Mouse (Mus musculus) embryonic facial prominence, embryonic 11.5 days (tissue): ENCODE measurements around the gene Dennd2a. TPM values are rescaled to one million over a fixed set of nuclear protein-coding genes. Genes with fewer than 3 reads are reported as not detected.
"Not testable (repeated sequence)": the region's sequence is repeated elsewhere in the genome, so short reads cannot be mapped to it uniquely, and the experiment has no call there.

Source experiments
- ATAC-seq: fragments of 200-750 bp; cut with Nextera tagmentation; replicated peaks from 2 replicates; pipeline ENCODE4 v1.8.0; 2017; ENCODE audit warnings: low read depth; ENCODE audit not compliant: insufficient number of reproducible peaks, low FRiP score, low TSS enrichment
- DNase-seq: peaks from one replicate; pipeline ENCODE4 v3.0.0-alpha.2; 2015; ENCODE audit warnings: low spot score
- H3K27ac ChIP-seq: fragments of 300-500 bp; sonication (generic); replicated peaks from 2 replicates; pipeline ENCODE4 v1.5.1; 2014; ENCODE audit warnings: mild to moderate bottlenecking, low read depth, low read length, control low read depth
- H3K27me3 ChIP-seq: fragments of 300-500 bp; sonication (generic); 2 replicates; pipeline ENCODE4 v1.6.1; 2014; ENCODE audit warnings: mild to moderate bottlenecking, low read length, moderate library complexity, mixed read lengths; ENCODE audit not compliant: control insufficient read depth, insufficient read depth
- H3K36me3 ChIP-seq: fragments of 300-500 bp; sonication (generic); replicated peaks from 2 replicates; pipeline ENCODE4 v1.6.1; 2014; ENCODE audit warnings: low read depth, mild to moderate bottlenecking, low read length, moderate library complexity, mixed read lengths; ENCODE audit not compliant: control insufficient read depth, insufficient read depth
- H3K4me1 ChIP-seq: fragments of 300-500 bp; sonication (generic); 2 replicates; pipeline ENCODE4 v1.6.1; 2014; ENCODE audit warnings: low read length, mixed read lengths; ENCODE audit not compliant: control insufficient read depth, insufficient read depth
- H3K4me2 ChIP-seq: fragments of 300-500 bp; sonication (generic); 2 replicates; pipeline ENCODE4 v1.6.1; 2014; ENCODE audit warnings: low read depth, mild to moderate bottlenecking, control low read depth, low read length, moderate library complexity
- H3K4me3 ChIP-seq: fragments of 300-500 bp; sonication (generic); 2 replicates; pipeline ENCODE4 v1.5.1; 2014; ENCODE audit warnings: low read depth, low read length, control low read depth
- H3K9ac ChIP-seq: fragments of 300-500 bp; sonication (generic); replicated peaks from 2 replicates; pipeline ENCODE4 v1.6.1; 2014; ENCODE audit warnings: mild to moderate bottlenecking, control low read depth, low read length
- H3K9me3 ChIP-seq: fragments of 300-500 bp; sonication (generic); replicated peaks from 2 replicates; pipeline ENCODE4 v1.6.1; 2016; ENCODE audit warnings: mild to moderate bottlenecking, low read length, inconsistent platforms, mixed read lengths; ENCODE audit not compliant: control insufficient read depth
- WGBS: fragments of 180-500 bp; shearing (Covaris S2); extraction: QIAGEN DNeasy Blood & Tissue Kit; methylation state at CpG from one replicate; pipeline ENCODE4 v1.1.7; 2014; 5-methylcytosine and 5-hydroxymethylcytosine counted together
- polyA plus RNA-seq: library from polyadenylated mRNA; unstranded; fragments of >200 nt; fragmentation: Nextera tagmentation; extraction: Ambion mirVana; gene quantifications from 2 replicates; pipeline ENCODE4 v1.2.1, GENCODE M21; 2014

Dennd2a gene
- polyA plus RNA-seq, 1 experiment from 2014 or later, result 27.4 TPM

DNA sequence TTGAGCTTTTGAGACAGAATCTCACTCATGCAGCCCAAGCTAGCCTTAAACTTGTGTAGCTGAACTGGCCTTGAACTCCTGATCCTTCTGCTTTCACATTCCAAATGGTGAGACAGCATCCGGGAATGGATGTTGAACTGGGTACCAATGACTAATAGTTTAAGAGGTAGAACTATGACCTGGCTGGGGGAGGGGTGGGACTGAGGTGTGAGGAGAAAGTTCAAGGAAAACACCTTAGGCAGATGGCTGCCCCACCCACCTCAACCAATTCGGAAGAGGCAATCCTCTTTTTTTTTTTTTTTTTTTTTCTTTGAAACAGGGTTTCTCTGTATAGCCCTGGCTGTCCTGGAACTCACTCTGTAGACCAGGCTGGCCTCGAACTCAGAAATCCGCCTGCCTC lies 130.9 kb downstream of the Dennd2a start:
- Histone ChIP-seq H3K4me2 (no peak overlapping the region), H3K4me3 (no peak overlapping the region), H3K9ac (no peak overlapping the region), H3K4me1 (no peaks in the 10 kb centered on the region), H3K27me3 (no peaks in the 10 kb centered on the region), H3K36me3 (no peaks in the 10 kb centered on the region), H3K9me3 (no peaks in the 10 kb centered on the region), H3K27ac (no peak overlapping the region)
- DNase-seq (no peak), ATAC-seq (no peak)
- WGBS, result 88% methylated on average over 4 of the region's 4 CpGs

DNA sequence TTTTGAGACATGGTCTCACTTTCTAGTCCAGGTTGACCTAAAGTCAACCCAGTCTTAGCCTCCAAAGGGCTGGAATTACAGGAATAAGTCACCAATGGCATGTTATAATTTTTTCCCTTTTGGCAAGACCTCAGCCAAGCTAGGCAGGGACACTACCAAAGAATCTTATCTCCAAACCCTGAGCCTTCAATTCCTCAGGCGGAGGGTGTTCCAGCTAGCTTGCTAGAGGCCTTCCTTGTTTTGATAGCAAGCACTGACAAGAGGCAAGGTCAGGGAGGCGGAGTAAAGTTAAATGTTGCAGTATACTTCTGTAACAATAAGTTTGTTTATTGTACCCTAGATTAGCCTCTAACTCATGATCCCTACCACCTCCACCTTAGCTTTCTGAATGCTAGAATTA lies 132.5 kb downstream of the Dennd2a start:
- no peaks in the 10 kb centered on the region for H3K9me3 ChIP-seq
- WGBS, result 85% methylated on average over 2 of the region's 2 CpGs
- H3K27me3 ChIP-seq, result no peaks in the 10 kb centered on the region
- no peaks in the 10 kb centered on the region for H3K4me1 ChIP-seq
- no peak overlapping the region for H3K4me2 ChIP-seq
- H3K36me3 ChIP-seq, result no peaks in the 10 kb centered on the region
- ATAC-seq (no peak), DNase-seq (no peak)
- no peak overlapping the region for H3K27ac ChIP-seq
- no peak overlapping the region for H3K9ac ChIP-seq
- H3K4me3 ChIP-seq, result no peak overlapping the region

DNA sequence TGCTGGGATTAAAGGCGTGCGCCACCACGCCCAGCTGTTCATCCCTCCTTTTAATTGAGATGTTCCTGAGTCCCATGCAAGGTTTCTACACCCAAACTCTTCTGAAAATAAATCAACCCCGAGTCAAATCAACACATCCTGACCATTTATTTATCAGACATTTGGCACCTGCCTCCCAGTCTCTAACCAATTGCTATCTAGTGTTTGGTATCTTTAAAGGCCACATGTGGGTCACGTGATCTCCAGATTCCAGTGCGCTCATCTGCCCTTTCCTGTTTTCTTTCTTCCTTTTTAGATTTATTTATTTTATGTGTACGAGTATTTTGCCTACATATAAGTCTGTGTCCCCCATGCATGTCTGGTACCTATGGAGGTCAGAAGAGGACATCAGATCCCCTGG lies 134.0 kb downstream of the Dennd2a start:
- Histone ChIP-seq H3K36me3 (no peaks in the 10 kb centered on the region), H3K27me3 (no peaks in the 10 kb centered on the region), H3K4me1 (no peaks in the 10 kb centered on the region), H3K4me2 (no peak overlapping the region), H3K9me3 (no peaks in the 10 kb centered on the region), H3K9ac (no peak overlapping the region), H3K4me3 (no peak overlapping the region), H3K27ac (no peak overlapping the region)
- DNase-seq (no peak), ATAC-seq (no peak)
- WGBS, result 89% methylated on average over 7 of the region's 7 CpGs

DNA sequence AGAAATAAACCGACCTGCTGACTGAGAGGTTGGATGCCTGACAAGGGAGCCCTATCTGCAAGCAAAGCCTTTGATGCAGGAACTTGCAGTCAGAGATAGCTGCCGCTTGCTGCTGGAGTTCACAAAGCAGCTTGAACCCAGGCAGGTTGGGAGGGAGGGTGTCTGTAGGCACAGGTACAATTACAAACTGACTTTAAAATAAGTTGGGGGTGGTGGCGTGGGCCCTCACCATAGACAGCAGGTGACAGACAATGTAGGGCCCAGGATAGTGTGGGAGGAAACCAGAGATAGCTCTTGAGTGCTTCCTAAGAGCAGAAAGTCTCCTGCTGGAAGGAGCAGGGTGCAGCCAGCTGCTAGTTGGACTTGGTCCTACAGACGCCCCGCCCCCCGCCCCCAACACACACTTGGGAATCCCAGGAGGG lies 134.5 kb downstream of the Dennd2a start:
- H3K27ac ChIP-seq, result no peak overlapping the region
- ATAC-seq, result no peak
- no peak overlapping the region for H3K9ac ChIP-seq
- no peaks in the 10 kb centered on the region for H3K36me3 ChIP-seq
- no peak overlapping the region for H3K4me2 ChIP-seq
- DNase-seq, result no peak
- H3K27me3 ChIP-seq, result peaks cover 3% of the 10 kb centered on the region
- H3K4me1 ChIP-seq, result no peaks in the 10 kb centered on the region
- no peak overlapping the region for H3K4me3 ChIP-seq
- H3K9me3 ChIP-seq, result no peaks in the 10 kb centered on the region
- 62% methylated on average over 6 of the region's 6 CpGs for WGBS

DNA sequence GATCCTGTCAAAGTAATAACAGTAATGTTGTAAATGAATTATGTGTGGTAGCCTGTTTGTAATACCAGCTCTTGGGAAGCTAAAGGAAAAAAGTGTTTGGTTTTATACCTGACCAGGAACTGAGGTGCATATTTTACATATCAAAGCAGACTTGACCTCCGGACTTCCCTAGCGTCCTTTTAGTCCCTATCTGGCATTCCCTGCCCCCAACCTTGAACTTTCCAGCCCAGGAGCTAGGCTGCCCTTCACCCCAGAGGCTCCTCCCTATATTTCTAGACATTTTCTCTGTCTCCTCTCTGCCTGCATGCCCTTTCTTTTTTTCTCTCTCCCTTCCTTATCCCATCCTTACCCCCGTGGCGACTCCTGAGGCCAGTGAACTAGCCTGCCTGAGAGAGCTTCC lies 136.8 kb downstream of the Dennd2a start:
- ATAC-seq (no peak), DNase-seq (no peak)
- Histone ChIP-seq H3K9me3 (no peaks in the 10 kb centered on the region), H3K4me3 (no peak overlapping the region), H3K4me1 (no peaks in the 10 kb centered on the region), H3K27me3 (peaks cover 8% of the 10 kb centered on the region), H3K9ac (no peak overlapping the region), H3K27ac (no peak overlapping the region), H3K4me2 (no peak overlapping the region), H3K36me3 (no peaks in the 10 kb centered on the region)
- 36% methylated on average over 4 of the region's 4 CpGs for WGBS

DNA sequence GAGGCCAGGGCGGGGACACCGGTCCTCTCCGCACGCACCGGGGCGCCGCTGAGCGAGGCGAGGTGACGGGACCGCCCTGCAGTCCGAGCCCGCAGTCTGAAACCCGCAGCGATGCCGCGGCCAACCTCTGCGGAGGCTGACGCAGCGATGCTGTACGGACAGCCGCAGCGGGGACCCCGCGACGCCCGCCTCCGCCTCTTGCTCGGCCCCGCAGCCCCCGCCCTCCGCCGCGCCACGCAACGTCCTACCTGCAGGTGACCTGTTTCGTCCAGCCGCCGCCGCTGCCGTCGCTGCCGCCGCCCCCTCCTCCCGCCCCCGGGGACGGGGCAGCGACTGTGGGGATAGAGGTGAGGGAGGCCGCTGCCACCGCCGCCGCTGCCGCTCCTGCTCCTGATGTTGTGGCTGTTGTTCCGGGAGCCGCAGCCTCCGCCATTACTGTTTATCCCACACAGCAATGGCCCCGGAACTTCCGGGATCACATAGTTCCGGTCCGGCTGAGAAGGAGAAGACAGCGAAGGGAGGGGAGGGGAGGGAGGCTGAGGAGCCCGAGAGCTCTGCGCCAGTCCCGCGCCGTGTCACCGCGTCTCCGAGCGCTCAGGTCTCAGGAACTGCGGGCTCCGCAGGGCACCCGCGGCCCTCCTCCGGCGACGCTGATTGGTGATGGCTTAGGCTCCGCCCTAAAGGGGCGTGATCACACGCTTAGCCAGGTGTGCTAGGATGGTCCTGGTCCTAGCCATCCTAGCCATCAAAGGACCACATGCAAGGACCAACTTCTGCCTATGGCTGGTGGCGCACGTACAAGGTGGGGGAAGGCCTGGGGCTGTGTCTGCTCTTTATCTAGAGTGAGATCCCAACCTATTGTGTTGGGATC lies 137.6 kb downstream of the Dennd2a start, which contains the start of gene Mkrn1:
Gene Mkrn1, minus strand, starts transcription at position 612 of the 871 bp plus-strand sequence.
- Histone ChIP-seq H3K9me3 (no peaks in the 10 kb centered on the region), H3K4me1 (no peaks in the 10 kb centered on the region), H3K27ac (peak within 1 kb of the TSS; percentile 36), H3K9ac (peak within 1 kb of the TSS; percentile 61), H3K4me2 (peak within 1 kb of the TSS; percentile 60), H3K36me3 (no peaks in the 10 kb centered on the region), H3K27me3 (peaks cover 8% of the 10 kb centered on the region), H3K4me3 (peak within 1 kb of the TSS; percentile 98)
- ATAC-seq, result peak; percentile 96
- DNase-seq, result peak; percentile 81
- whole genome bisulfite sequencing, result under 1% methylated on average over 49 of the region's 82 CpGs

DNA sequence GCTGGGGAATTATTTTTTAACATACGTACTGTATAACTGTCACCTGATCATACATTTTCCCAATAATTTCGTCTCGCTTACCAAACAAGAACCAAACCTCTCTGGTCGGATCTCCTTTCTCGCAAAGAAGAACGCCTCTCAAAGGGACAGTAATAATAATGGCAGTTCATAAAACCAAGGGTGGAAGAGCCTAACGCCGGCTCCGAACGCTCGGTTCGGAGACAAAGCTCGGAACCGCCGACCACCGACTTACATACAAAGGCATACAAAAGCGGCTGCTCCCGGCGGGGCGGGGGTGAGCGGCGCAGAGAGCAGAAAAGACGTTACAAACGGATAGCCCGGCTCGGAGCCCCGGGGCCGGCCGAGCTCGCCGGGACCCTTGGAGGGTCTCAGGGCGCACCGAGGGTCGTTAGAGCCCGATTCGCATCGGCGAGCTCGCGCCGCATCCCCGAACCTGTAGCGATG lies 138.2 kb downstream of the Dennd2a start:
- DNase-seq (no peak), ATAC-seq (no peak)
- Histone ChIP-seq H3K4me3 (peak overlapping the region; percentile 98), H3K27me3 (peaks cover 8% of the 10 kb centered on the region), H3K9me3 (no peaks in the 10 kb centered on the region), H3K9ac (peak overlapping the region; percentile 61), H3K27ac (peak overlapping the region; percentile 36; the same call in 1 of the 2 replicates), H3K36me3 (no peaks in the 10 kb centered on the region), H3K4me2 (peak overlapping the region; percentile 60), H3K4me1 (no peaks in the 10 kb centered on the region)
- 1% methylated on average over 43 of the region's 43 CpGs for WGBS

DNA sequence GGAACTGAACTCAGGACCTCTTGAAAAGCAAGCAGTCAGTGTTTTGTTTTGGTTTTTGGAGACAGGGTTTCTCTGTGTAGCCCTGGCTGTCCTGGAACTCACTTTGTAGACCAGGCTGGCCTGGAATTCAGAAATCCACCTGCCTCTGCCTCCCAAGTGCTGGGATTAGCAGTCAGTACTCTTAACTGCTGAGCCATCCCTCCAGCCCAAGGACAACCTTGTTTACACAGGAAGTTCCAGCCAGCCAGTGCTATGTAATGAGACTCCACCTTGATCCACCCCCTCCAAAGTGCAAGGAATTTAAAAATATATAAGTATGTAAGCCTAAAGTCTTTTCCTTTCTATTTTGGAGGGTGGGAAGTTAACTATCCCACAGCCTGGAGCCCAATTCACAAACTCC lies 141.0 kb downstream of the Dennd2a start:
- not testable (repeated sequence) for DNase-seq, H3K9ac ChIP-seq, H3K4me3 ChIP-seq, H3K27ac ChIP-seq, H3K4me1 ChIP-seq, H3K9me3 ChIP-seq, ATAC-seq, H3K36me3 ChIP-seq, H3K27me3 ChIP-seq, H3K4me2 ChIP-seq
